Mouse (Mus musculus): ENCODE data around the gene Arhgap18. TPM values are rescaled to one million over a fixed set of nuclear protein-coding genes. Genes with fewer than 3 reads are reported as not detected.

Arhgap18 gene
- polyA plus RNA-seq (2012; rRNA removed): 10.9 and 12.0 TPM in 2 replicates

GRCm38 (mm10) chr10:26752929-26753567, at the start of gene Arhgap18:
Arhgap18 (plus strand) TSS chr10:26753421.

